Mouse (Mus musculus): Measurements from ENCODE around the gene Ces2a.

Ces2a gene

GRCm38 (mm10) chr8:104733753-104734152, at the start of gene Ces2a:
Ces2a (plus strand) TSS chr8:104734003.
- DNase-seq (ENCODE audit: low read depth, low spot score) = no peak

- no peak for DNase-seq (ENCODE audit: low read depth, low spot score)
Measured at GRCm38 (mm10) chr8:104688433-104688832, 45.4 kb upstream of the Ces2a start.

- DNase-seq (ENCODE audit: low read depth, low spot score) = no peak
Measured at GRCm38 (mm10) chr8:104698556-104698955, 35.2 kb upstream of the Ces2a start.

- DNase-seq (ENCODE audit: low read depth, low spot score) = no peak
Measured at GRCm38 (mm10) chr8:104701900-104702299, 31.9 kb upstream of the Ces2a start.

- no peak for DNase-seq (ENCODE audit: low read depth, low spot score)
Measured at GRCm38 (mm10) chr8:104721166-104721565, 12.6 kb upstream of the Ces2a start.

DNA sequence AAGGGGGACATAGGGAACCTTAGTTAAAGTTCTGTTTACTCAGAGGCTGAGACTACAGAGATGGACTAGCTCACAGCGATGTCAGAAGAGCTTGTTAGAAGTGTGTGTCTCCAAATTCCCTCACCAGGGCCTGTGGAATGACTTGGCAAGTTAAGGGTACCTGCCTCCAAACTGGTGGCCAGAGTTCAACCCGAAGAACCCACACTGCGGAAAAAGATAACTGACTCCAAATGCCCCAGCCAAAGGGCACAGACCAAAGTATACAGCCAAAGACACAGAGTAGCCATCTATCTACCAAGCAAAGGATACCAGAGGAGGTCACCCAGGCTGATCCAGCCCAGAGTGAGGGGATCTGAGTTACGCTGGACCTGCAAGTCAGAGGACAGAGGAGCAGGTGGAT, 2.4 kb upstream of the Ces2a start:
- no peak for DNase-seq (ENCODE audit: low read depth, low spot score)

GRCm38 (mm10) chr8:104731969-104732368, 1.8 kb upstream of the Ces2a start:
- DNase-seq (ENCODE audit: low read depth, low spot score) = no peak

GRCm38 (mm10) chr8:104742039-104742438, 8.2 kb downstream of the Ces2a start:
- no peak for DNase-seq (ENCODE audit: low read depth, low spot score)

DNA sequence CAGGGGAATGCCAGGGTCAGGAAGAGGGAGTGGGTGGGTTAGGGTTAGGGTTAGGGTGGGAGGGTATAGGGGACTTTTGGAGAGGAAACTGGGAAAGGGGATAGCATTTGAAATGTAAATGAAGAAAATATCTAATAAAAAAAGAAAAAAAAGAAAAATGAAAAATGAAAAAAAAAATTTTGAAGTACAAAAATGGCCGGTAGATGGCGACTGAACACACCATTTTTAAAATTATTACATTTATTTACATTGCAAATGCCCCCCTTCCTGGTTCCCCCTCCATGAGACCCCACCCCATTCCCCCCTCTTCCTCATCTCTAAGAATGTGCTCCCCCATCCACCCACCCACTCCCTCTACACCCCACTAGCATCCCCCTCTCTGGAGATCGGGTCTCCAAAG, 9.6 kb downstream of the Ces2a start:
- no peak for DNase-seq (ENCODE audit: low read depth, low spot score)

DNA sequence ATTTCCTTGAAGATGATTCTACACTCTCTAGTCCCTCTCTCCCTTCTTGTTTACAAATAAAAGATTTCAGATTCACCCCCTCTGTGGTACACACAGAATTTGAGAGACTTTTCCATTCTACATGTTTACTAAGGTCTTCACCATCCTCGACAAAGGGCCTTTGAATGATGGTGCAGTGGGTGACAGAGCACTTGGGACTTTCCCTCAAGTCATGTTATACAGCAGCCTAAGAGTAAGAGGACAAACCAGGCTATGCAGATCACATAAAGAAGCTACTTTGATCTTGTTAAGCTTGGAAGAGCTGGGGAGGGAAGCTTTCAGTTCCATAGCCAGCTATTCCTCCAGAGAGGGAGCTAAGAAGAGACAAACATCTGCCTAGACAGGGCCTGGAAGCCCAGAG, 19.0 kb downstream of the Ces2a start:
- DNase-seq (ENCODE audit: low read depth, low spot score) = no peak

GRCm38 (mm10) chr8:104757621-104758020, 23.8 kb downstream of the Ces2a start:
- no peak for DNase-seq (ENCODE audit: low read depth, low spot score)

- DNase-seq (ENCODE audit: low read depth, low spot score) = no peak
Measured at GRCm38 (mm10) chr8:104758209-104758608, 24.4 kb downstream of the Ces2a start.

DNA sequence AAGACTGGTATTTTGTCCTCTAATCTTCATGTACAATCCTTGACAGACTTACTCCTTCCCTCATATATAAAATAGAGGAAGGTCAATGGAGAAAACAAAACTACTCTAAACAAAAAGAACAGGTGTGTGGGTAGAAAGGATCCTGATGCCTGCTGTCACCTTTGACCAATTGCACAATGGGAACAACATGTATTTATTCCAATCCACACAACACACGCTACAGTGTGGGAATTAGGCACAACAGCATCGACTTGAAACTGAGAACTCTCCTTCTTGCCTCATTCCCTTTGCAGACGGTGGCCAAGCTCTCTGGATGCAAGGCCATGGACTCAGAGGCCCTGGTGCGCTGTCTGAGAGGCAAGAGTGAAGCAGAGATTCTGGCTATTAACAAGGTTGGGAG, 27.3 kb downstream of the Ces2a start:
- no peak for DNase-seq (ENCODE audit: low read depth, low spot score)

GRCm38 (mm10) chr8:104766485-104766884, 32.7 kb downstream of the Ces2a start:
- no peak for DNase-seq (ENCODE audit: low read depth, low spot score)

DNA sequence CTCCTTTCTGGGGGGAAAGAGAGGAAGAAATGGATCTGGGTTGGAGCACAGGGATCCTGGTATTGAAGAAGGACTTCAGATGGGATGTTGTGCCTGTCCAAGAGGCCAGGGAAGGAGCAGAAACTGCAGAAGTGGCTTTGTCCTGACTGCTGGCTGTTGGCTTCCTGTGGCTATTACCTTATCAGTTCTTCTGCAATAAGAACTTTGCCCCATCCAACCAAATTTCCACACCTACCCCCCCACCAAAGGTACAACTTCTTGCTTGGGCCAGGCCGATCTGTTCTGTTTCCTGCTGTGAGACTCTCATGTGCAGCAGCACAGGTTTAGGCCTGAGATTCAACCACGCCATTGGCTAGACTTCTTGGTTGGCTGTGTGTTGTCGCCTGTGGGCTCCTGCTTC, 36.6 kb downstream of the Ces2a start:
- DNase-seq (ENCODE audit: low read depth, low spot score) = no peak

- DNase-seq (ENCODE audit: low read depth, low spot score) = no peak
Measured at GRCm38 (mm10) chr8:104787049-104787448, 53.2 kb downstream of the Ces2a start.

DNA sequence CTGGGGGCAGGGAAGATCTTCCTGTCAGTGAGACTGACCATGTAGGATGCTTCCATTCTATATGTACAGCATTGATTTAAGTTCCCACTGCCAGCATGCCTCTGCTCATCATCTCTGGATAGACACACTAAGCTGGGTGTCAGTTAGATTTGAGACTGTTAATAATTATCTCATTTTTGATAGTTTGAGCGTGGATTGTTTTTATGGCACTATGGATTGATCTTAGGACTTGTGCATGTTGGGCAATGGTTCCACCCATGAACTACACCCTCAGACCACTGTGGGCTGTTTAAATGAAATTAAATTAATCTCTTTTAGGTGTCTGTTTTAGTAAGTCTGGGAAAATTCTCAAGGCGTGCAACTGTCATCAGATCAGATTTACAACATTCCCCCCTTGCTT, 55.1 kb downstream of the Ces2a start:
- DNase-seq (ENCODE audit: low read depth, low spot score) = no peak

- peak; percentile 18 for DNase-seq (ENCODE audit: low read depth, low spot score)
Measured at GRCm38 (mm10) chr8:104789886-104790680, 56.3 kb downstream of the Ces2a start.
